Mouse (Mus musculus) thymus, postnatal 14 days (tissue): ENCODE measurements around the gene Galnt12.

Experiments used
- DNase-seq: peaks from one replicate; pipeline ENCODE4 v3.0.0; 2021

Galnt12 gene

GRCm38 (mm10) chr4:47161103-47161755, 69.5 kb downstream of the Galnt12 start:
- no peak for DNase-seq

DNA sequence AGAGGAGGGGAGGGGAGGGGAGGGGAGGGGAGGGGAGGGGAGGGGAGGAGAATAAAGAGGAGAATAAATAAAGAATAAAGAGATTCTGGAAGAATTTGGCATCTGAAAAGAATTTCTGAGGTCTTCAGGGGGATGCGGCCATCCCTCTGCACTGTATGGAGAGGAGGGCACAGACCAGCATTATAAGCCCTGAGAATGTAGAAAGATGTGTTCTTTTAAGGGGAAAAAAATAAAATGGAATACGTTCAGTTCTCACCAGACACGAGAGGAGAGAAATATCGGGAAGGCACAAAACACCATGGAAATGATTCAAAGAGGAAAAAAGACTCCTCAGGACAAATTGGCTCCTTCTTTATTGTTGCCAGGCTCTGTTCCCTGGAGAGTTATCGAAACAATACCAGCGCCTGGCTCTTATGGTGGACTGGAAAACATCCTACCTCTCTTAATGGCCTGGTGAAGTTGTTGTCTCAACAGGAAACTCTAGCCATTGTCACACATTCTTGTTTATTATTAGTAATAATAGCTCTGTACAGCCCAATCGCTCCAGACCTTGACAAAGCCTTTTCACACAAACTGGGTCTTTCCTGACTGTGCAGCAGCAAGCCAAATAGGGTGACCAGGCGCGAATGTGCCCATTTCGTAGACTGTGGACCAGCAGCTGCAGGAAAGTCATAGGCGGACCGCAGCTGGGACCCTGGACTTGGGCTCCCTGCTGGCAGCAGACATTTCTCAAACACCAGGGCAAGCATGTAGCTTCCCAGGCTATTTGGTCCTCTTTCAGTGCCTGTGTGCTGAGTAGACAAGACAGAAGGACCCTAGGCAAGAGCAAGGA, 70.3 kb downstream of the Galnt12 start:
- DNase-seq = no peak

GRCm38 (mm10) chr4:47172314-47172713, 80.6 kb downstream of the Galnt12 start:
- no peak for DNase-seq
